Mouse (Mus musculus) heart, adult 2 months (tissue): ENCODE measurements at regions not wholly inside any gene's neighbourhood (a gene's known extent, or its start where the extent isn't known, plus 50 kb on each side); places are given as distances from the start of the nearest gene placed in this dataset.

ENCODE experiments used
- CTCF ChIP-seq: fragments of 200-600 bp; IDR thresholded peaks from 2 replicates; pipeline ENCODE4 v1.8.1; 2022; ENCODE audit warnings: antibody characterized with exemption, mild to moderate bottlenecking, moderate library complexity
- EP300 ChIP-seq: fragments of 200-500 bp; IDR thresholded peaks from 2 replicates; pipeline ENCODE4 v1.6.1; 2011; ENCODE audit warnings: low read depth, low read length, control low read depth; ENCODE audit not compliant: insufficient read depth
- POLR2A ChIP-seq: fragments of 200-500 bp; IDR thresholded peaks from 2 replicates; pipeline ENCODE4 v1.6.1; 2011; ENCODE audit warnings: mild to moderate bottlenecking, low read depth, low read length, control low read depth; ENCODE audit not compliant: insufficient read depth

- no peak for TF ChIP-seq POLR2A
- no peak for TF ChIP-seq EP300
- no peak for TF ChIP-seq CTCF
Measured at GRCm38 (mm10) chr12:109518413-109519021, 65.9 kb downstream of the Dlk1 start.
